Mouse (Mus musculus): ENCODE measurements at regions not wholly inside any gene's neighbourhood (a gene's known extent, or its start where the extent isn't known, plus 50 kb on each side); places are given as distances from the start of the nearest gene placed in this dataset.

- no peak for ATAC-seq (replicated peaks; ENCODE audit: low read depth, poor library complexity, severe bottlenecking)
Observed at GRCm38 (mm10) chr1:128692313-128692712, 100.2 kb upstream of the Cxcr4 start.

- no peak for ATAC-seq (replicated peaks; ENCODE audit: low read depth, poor library complexity, severe bottlenecking)
Observed at GRCm38 (mm10) chr1:128687236-128687927, 95.3 kb upstream of the Cxcr4 start.

GRCm38 (mm10) chr1:128685467-128686137, 93.5 kb upstream of the Cxcr4 start:
- ATAC-seq (replicated peaks; ENCODE audit: low read depth, poor library complexity, severe bottlenecking), result no peak

- ATAC-seq (replicated peaks; ENCODE audit: low read depth, poor library complexity, severe bottlenecking), result no peak
Observed at GRCm38 (mm10) chr1:128682942-128683341, 90.8 kb upstream of the Cxcr4 start.

GRCm38 (mm10) chr1:128681261-128681660, 89.2 kb upstream of the Cxcr4 start:
- peak; percentile 70 for ATAC-seq (replicated peaks; ENCODE audit: low read depth, poor library complexity, severe bottlenecking)

- ATAC-seq (replicated peaks; ENCODE audit: low read depth, poor library complexity, severe bottlenecking), result no peak
Observed at GRCm38 (mm10) chr1:128680538-128680937, 88.4 kb upstream of the Cxcr4 start.

- ATAC-seq (replicated peaks; ENCODE audit: low read depth, poor library complexity, severe bottlenecking), result no peak
Observed at GRCm38 (mm10) chr1:128680012-128680411, 87.9 kb upstream of the Cxcr4 start.

- ATAC-seq (replicated peaks; ENCODE audit: low read depth, poor library complexity, severe bottlenecking), result peak; percentile 30; the same call in 1 of the 2 replicates
Observed at GRCm38 (mm10) chr1:128679005-128679980, 87.2 kb upstream of the Cxcr4 start.

GRCm38 (mm10) chr1:128675538-128675937, 83.4 kb upstream of the Cxcr4 start:
- ATAC-seq (replicated peaks; ENCODE audit: low read depth, poor library complexity, severe bottlenecking), result peak; percentile 94

GRCm38 (mm10) chr1:128672306-128672705, 80.2 kb upstream of the Cxcr4 start:
- ATAC-seq (replicated peaks; ENCODE audit: low read depth, poor library complexity, severe bottlenecking), result no peak

GRCm38 (mm10) chr1:128671495-128671894, 79.4 kb upstream of the Cxcr4 start:
- ATAC-seq (replicated peaks; ENCODE audit: low read depth, poor library complexity, severe bottlenecking), result no peak

GRCm38 (mm10) chr1:128671016-128671415, 78.9 kb upstream of the Cxcr4 start:
- ATAC-seq (replicated peaks; ENCODE audit: low read depth, poor library complexity, severe bottlenecking), result no peak

- ATAC-seq (replicated peaks; ENCODE audit: low read depth, poor library complexity, severe bottlenecking), result no peak
Observed at GRCm38 (mm10) chr1:128669241-128669666, 77.2 kb upstream of the Cxcr4 start.

GRCm38 (mm10) chr1:128668718-128669117, 76.6 kb upstream of the Cxcr4 start:
- ATAC-seq (replicated peaks; ENCODE audit: low read depth, poor library complexity, severe bottlenecking), result no peak

- no peak for ATAC-seq (replicated peaks; ENCODE audit: low read depth, poor library complexity, severe bottlenecking)
Observed at GRCm38 (mm10) chr1:128667121-128667762, 75.1 kb upstream of the Cxcr4 start.

GRCm38 (mm10) chr1:128663207-128663606, 71.1 kb upstream of the Cxcr4 start:
- ATAC-seq (replicated peaks; ENCODE audit: low read depth, poor library complexity, severe bottlenecking), result no peak

GRCm38 (mm10) chr1:128659857-128660256, 67.8 kb upstream of the Cxcr4 start:
- ATAC-seq (replicated peaks; ENCODE audit: low read depth, poor library complexity, severe bottlenecking), result no peak

GRCm38 (mm10) chr1:128658802-128659201, 66.7 kb upstream of the Cxcr4 start:
- ATAC-seq (replicated peaks; ENCODE audit: low read depth, poor library complexity, severe bottlenecking), result peak; percentile 42; the same call in 1 of the 2 replicates

GRCm38 (mm10) chr1:128654099-128654862, 62.2 kb upstream of the Cxcr4 start:
- ATAC-seq (replicated peaks; ENCODE audit: low read depth, poor library complexity, severe bottlenecking), result no peak

Measured in common myeloid progenitor, adult 5-6 weeks (primary cell).